Mouse (Mus musculus) spleen, adult 10 weeks (tissue): ENCODE results near the gene Hba-a2. TPM values are rescaled to one million over a fixed set of nuclear protein-coding genes. Genes with fewer than 3 reads are reported as not detected.

Experiments
- polyA plus RNA-seq: library from polyadenylated mRNA; stranded (reverse); fragments of 350-450 nt; fragmentation: Illumina TruSeq; extraction: RNeasy Lipid Tissue Mini Kit (QIAGEN cat#74804); gene quantifications from one replicate; pipeline ENCODE4 v1.2.3, GENCODE M21; 2015; ENCODE audit warnings: low replicate concordance; ENCODE audit not compliant: insufficient read depth

The Hba-a2 gene
- polyA plus RNA-seq, result 4,687 TPM

DNA sequence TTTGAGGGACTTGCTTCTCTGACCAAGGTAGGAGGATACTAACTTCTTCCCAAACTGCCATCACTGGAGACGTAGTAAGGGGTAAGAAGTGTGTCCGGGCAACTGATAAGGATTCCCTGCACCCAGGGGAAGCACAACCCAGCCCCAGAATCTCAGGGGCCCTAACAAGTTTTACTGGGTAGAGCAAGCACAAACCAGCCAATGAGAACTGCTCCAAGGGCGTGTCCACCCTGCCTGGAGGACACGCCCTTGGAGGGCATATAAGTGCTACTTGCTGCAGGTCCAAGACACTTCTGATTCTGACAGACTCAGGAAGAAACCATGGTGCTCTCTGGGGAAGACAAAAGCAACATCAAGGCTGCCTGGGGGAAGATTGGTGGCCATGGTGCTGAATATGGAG, at the start of gene Hba-a2:
TSS of gene Hba-a2 (plus strand) at position 287 of the 400 bp plus-strand sequence.

DNA sequence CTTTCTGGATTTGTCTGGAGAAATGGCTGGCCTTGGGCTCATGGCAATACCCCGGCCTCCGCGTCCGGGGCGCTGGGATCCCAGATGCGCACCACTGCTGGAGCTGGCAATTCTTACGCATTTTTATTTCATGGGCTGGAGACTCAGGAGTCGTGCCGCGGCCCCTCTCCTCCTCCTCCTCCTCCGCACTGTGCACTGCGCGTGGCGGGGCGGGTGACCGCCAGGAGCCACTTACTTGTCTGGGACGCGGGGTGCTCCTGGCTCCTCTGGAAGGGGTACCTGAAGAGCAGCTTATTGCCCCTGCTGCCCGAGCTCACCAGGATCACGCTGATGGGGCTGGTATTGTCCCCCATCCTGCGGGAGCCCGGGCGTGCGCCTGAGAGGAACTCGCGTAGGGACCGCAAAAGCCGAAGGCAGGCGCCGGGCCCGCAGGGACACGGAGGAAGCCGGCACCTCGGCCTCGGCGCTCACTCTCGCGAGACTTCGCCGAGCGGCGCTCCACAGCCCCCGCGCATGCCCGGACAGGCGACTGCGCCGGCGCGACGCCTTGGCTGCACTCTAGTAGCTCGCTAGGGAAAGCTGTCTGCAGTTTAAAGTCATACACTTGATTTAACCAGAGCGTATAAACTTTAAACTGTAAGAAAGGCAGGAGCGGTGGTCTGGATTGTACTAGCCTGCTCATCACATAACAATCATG, 29.0 kb upstream of the Hba-a2 start, which contains the start of gene Nprl3:
TSS of gene Nprl3 (minus strand) at position 520 of the 697 bp plus-strand sequence.

DNA sequence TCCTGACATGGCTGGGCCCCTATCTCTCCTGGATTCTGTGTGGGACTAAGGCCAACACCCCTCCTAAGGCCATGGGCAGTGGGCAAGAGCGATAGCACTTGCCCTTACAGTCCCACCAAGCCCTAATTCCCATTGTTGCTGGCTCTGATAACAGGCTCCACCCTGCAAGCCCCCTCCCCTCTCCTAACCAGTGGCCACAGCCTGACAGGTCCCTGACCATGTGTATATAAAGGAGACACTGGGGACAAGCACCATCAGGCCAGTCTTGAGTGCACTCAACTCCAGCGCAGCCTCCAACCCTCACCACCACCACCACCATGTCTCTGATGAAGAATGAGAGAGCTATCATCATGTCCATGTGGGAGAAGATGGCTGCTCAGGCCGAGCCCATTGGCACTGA, 19.9 kb upstream of the Hba-a2 start, which contains the start of gene Hba-x:
TSS of gene Hba-x (plus strand) at position 54 of the 400 bp plus-strand sequence.

DNA sequence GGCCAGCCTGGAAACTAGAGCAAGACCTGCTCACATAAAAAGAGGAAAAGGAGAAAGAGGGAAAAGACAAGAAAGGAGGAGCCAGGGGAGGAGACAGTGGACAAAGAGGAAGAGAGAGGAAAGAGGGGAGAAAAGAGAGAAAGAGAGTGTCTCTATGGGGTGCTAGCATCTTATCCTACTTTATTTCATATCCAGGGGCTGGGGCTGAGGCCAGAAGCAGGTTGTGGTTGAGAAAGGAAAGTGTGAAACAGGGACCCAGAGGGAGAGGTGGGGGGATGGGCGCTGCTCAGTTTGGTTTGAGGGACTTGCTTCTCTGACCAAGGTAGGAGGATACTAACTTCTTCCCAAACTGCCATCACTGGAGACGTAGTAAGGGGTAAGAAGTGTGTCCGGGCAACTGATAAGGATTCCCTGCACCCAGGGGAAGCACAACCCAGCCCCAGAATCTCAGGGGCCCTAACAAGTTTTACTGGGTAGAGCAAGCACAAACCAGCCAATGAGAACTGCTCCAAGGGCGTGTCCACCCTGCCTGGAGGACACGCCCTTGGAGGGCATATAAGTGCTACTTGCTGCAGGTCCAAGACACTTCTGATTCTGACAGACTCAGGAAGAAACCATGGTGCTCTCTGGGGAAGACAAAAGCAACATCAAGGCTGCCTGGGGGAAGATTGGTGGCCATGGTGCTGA, 13.1 kb upstream of the Hba-a2 start, which contains the start of gene Hba-a1:
TSS of gene Hba-a1 (plus strand) at position 421 of the 687 bp plus-strand sequence.

DNA sequence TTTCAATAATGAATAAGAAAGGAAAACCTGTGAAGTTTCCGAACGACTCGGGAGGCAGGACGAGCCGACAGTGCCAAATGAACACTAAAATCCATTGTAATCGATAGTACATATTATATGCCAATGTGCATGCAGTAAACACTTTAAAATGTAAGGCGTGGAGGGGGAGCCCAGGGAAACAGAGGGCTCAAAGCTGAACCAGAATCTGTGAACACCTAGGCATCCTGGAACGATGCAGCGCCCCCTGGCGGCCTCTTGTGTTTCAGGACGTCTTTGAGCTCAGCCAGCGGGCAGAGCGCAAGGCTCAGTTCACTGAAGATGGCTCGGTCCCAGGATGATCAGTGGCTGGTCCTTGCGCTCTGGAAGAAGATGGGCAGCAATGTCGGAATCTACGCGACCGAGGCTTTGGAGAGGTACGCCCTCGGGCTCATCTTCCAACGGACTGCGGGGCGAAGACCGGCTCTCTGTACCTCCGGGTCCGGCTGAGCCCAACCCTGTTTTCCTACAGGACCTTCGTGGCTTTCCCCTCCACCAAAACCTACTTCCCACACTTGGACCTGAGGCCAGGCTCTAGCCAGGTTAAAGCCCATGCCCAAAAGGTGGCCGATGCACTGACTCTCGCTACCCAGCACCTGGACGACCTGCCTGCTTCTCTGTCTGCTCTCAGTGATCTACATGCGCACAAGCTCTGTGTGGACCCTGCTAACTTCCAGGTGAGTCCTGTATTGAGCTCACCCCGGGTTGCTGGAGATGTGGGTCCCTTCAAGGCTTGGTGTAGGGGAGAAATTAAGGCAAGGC, 9.4 kb upstream of the Hba-a2 start, which contains the start of gene Hbq1b:
TSS of gene Hbq1b (plus strand) at position 271 of the 798 bp plus-strand sequence.

DNA sequence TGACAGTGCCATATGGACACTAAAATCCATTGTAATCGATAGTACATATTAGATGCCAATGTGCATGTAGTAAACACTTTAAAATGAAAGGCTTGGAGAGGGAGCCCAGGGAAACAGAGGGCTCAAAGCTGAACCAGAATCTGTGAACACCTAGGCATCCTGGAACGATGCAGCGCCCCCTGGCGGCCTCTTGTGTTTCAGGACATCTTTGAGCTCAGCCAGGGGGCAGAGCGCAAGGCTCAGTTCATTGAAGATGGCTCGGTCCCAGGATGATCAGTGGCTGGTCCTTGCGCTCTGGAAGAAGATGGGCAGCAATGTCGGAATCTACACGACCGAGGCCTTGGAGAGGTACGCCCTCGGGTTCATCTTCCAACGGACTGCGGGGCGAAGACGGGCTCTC, 3.6 kb downstream of the Hba-a2 start, which contains the start of gene Hbq1a:
TSS of gene Hbq1a (plus strand) at position 205 of the 400 bp plus-strand sequence.

Other genes with a start within 250 kb of the Hba-a2 start
- 46.0 TPM for gene Il9r, start 96.2 kb upstream of the Hba-a2 start, polyA plus RNA-seq
- 19.0 TPM for gene Snrnp25, start 91.1 kb upstream of the Hba-a2 start, polyA plus RNA-seq
- 2.0 TPM for gene Rhbdf1, start 74.2 kb upstream of the Hba-a2 start, polyA plus RNA-seq
- 21.2 TPM for gene Mpg, start 70.0 kb upstream of the Hba-a2 start, polyA plus RNA-seq
- 33.4 TPM for gene Nprl3, start 28.8 kb upstream of the Hba-a2 start, polyA plus RNA-seq
- not detected for gene Hba-x, start 20.1 kb upstream of the Hba-a2 start, polyA plus RNA-seq
- gene Hba-a1, start 13.0 kb upstream of the Hba-a2 start, polyA plus RNA-seq, result 27,699 TPM
- 6.8 TPM for gene Hbq1b, start 9.5 kb upstream of the Hba-a2 start, polyA plus RNA-seq
- 1.8 TPM for gene Hbq1a, start 3.6 kb downstream of the Hba-a2 start, polyA plus RNA-seq
- 5.4 TPM for gene Sh3pxd2b, start 51.3 kb downstream of the Hba-a2 start, polyA plus RNA-seq
- gene Ubtd2, start 158.9 kb downstream of the Hba-a2 start, polyA plus RNA-seq, result 5.8 TPM
- gene Efcab9, start 235.6 kb downstream of the Hba-a2 start, polyA plus RNA-seq, result 2.9 TPM
- 43.9 TPM for gene Stk10, start 236.8 kb downstream of the Hba-a2 start, polyA plus RNA-seq